Mouse (Mus musculus) ES-E14 (cell line): ENCODE results near the gene Fxyd7.

Experiments used
- CHD2 ChIP-seq: IDR thresholded peaks from 2 replicates; pipeline ENCODE4 v1.6.1; 2014; ENCODE audit warnings: mild to moderate bottlenecking, low read depth, low read length, inconsistent platforms
- MAFK ChIP-seq: IDR thresholded peaks from 2 replicates; pipeline ENCODE4 v1.6.1; 2014; ENCODE audit warnings: mild to moderate bottlenecking, low read depth, low read length, inconsistent platforms; ENCODE audit not compliant: insufficient read depth

GRCm38 (mm10) chr7:31034789-31035188 is 16.5 kb downstream of the Fxyd7 start:
- TF ChIP-seq MAFK (no peak), CHD2 (no peak)
